Mouse (Mus musculus) NIH3T3 (cell line): ENCODE data around the gene Gm1123.
A peak's percentile ranks its signal among the peaks of the same experiment; 100 is the strongest.

Experiments used
- DNase-seq: peaks from one replicate; pipeline ENCODE4 v3.0.0-alpha.2; 2012; ENCODE audit warnings: low read depth

The Gm1123 gene

DNA sequence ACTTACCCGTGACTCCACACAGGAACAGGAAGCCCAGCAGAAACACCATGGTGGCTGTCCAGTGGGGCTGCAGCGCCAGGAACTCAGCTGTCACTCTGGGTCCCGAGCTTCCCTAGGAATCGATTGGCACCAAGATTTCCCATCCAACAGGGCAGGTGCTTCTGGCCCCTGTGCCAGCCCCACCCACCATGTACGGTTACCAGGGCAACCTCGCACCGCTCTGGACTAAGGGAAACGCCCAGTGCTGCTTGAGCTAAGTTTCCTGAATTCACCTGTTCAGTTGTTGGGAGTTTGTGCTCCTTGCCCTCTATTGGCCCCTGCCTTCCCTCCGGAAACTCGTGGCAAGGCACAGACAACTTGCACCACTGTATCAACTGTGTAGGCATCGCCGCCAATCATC, at the start of gene Gm1123:
Gm1123 (minus strand) TSS at position 141 of the 400 bp plus-strand sequence.
- no peak for DNase-seq

GRCm38 (mm10) chr9:99081718-99082117, 46.2 kb upstream of the Gm1123 start:
- no peak for DNase-seq

- DNase-seq, result no peak
These were observed 45.8 kb upstream of the Gm1123 start for GRCm38 (mm10) chr9:99081308-99081707.

DNA sequence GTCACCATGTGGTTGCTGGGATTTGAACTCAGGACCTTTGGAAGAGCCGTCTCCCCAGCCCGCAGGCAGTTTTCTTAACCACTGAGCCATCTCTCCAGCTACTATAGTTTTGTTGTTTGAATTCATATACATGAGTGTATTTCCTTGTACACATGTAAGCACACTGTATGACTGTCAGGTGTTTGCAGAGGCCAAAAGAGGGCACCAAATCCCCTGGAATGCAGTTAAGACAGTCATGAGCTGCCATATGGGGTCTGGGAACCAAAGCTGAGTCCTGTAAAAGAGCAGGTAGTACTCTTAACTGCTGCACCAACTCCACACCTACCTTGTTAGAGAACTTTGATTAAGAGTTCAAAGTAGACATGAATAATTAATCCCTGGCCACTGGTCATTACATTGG, 45.1 kb upstream of the Gm1123 start:
- DNase-seq, result no peak

- no peak for DNase-seq
These were observed 38.9 kb upstream of the Gm1123 start for GRCm38 (mm10) chr9:99074462-99074861.

GRCm38 (mm10) chr9:99072538-99072937, 37.0 kb upstream of the Gm1123 start:
- DNase-seq, result no peak

DNA sequence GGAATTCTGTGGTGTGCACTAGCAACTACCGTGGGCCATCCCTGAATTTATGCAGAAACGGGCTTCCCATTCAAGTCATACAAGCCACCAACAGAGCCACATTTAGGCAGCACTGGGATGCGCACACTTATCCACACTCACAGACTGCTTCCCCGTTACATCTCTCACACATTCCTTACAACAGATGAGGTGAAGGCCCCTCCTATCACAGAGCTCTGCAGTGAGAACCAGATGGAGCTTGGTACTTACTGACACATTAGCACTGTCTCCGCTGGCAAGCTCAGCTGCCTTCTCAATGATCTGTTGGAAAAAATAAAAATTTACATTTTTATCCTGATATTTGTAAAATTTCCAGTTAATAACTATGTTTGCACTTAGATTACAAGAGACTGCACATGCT, 29.8 kb upstream of the Gm1123 start:
- no peak for DNase-seq

DNA sequence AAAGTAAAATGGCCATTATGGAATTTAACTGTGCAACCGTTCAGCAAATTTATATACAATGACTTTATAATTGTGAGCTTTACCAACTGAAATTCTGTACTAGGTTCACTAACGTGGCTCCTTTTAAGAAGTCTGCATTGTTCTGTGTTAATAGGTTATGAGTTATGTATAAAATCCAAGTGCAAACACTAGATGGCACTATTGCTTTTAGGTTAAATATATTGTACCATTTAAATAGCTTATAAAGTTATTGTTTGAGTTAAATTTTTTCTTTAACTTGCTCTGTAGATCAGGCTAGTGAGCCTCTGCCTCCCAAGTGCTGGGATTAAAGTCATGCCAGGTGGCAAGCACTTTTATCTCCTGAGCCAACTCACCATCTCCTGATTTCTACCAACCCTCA, 28.7 kb upstream of the Gm1123 start:
- peak; percentile 78 for DNase-seq

- DNase-seq, result peak; percentile 86
These were observed 27.0 kb upstream of the Gm1123 start for GRCm38 (mm10) chr9:99062544-99062943.

DNA sequence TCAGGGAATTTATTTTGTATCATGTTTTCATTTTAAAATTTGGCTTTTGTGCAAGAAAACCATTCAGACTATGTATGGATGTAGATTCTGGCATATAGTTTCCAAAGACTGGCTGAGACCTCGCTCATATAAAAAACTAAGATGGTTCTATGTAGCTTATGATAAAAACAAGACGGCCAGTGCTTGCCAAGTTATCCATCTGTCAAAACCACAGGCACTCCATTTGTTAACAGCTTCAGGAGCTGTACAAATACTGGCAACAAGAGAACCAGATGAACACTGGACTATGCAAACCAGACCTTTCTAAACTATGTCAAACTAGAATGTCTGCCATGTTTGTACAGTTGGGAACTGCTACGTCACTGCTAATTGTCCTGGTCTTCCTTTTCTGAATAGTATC, 22.2 kb upstream of the Gm1123 start:
- DNase-seq, result peak; percentile 56

DNA sequence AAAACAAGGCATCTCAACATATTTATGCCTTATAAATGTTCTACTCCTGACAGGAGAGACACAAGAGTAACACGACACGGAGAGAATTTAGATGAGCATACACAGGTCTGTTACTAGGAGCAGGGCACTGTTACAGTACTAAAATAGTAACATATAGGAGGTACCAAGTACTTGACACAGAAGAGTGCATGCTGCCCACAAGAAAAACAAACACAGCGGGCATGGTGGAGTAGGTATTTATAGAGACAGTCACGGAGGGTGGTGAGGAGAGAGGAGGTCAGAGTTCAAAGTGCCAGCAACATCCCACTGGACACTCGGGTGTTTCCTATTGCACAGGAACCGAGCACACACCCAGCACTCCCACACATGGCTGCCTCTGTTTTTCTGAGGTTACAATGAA, 14.2 kb upstream of the Gm1123 start:
- no peak for DNase-seq

- DNase-seq, result peak; percentile 69
These were observed 13.3 kb upstream of the Gm1123 start for GRCm38 (mm10) chr9:99048724-99049250.

- no peak for DNase-seq
These were observed 9.2 kb upstream of the Gm1123 start for GRCm38 (mm10) chr9:99044761-99045160.

GRCm38 (mm10) chr9:99042641-99043040, 7.1 kb upstream of the Gm1123 start:
- no peak for DNase-seq

DNA sequence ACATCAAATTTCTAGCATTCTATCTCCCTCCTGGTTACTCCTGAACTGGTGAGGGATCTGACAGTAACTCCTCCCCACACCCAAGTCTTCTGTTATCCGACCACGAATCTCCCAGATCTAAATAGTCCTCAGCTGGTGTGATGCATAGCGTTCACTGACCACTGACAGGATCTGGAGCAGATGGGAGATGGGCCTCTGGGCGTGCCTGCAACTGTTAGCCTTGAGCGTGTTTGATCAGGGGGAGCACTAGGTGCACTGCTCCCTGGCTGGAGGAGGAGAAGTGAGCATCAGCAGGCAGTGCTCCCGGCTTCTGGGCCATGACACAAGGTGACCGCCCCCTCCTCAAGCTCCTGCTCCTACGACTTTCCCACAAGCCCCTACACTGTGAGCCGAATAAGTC, 6.5 kb upstream of the Gm1123 start:
- DNase-seq, result no peak

GRCm38 (mm10) chr9:99034111-99034510, 1.4 kb downstream of the Gm1123 start:
- no peak for DNase-seq

- DNase-seq, result no peak
These were observed 3.5 kb downstream of the Gm1123 start for GRCm38 (mm10) chr9:99032031-99032430.

- DNase-seq, result peak; percentile 9
These were observed 13.8 kb downstream of the Gm1123 start for GRCm38 (mm10) chr9:99021751-99022150.

GRCm38 (mm10) chr9:99021166-99021565, 14.3 kb downstream of the Gm1123 start:
- no peak for DNase-seq

GRCm38 (mm10) chr9:99017679-99018078, 17.8 kb downstream of the Gm1123 start:
- DNase-seq, result no peak

DNA sequence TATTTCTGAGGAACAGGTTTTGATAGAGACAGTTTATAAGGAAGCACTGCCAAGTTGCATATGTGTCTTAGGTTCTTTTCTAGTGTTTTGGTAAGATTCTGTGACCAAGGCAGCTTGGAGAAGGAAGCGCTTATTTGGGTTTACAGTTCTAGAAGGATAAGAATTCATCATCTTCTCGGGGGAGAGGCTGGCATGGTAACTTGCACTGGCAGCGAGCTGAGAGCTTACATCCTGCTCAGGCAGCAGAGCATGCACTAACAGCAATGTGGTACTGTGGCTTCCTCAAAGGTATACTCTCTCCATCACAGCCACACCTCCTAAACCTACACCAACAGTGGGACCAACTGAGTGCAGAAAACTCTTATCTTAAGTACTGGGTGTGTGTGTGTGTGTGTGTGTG, 18.8 kb downstream of the Gm1123 start:
- DNase-seq, result no peak

DNA sequence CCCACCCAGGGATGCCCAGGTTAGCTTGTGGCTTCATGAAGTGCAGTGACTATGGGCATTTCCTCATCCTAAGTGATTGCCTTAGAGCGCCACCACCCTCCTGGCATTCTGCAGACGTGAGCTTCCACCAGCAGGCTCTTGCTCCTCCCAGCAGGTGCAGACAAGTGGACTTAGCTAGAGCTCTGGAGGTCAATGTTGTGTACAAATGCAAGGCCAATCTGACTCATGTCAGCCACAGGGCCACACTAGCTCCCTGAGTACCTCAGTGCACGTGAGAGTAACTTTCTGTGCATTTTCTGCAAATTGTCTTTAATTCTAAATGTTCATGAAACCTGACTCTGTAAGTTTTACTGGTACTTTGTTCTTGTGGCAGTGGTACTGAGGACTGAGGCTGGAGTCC, 19.2 kb downstream of the Gm1123 start:
- DNase-seq, result no peak

- no peak for DNase-seq
These were observed 25.7 kb downstream of the Gm1123 start for GRCm38 (mm10) chr9:99009898-99010199.

DNA sequence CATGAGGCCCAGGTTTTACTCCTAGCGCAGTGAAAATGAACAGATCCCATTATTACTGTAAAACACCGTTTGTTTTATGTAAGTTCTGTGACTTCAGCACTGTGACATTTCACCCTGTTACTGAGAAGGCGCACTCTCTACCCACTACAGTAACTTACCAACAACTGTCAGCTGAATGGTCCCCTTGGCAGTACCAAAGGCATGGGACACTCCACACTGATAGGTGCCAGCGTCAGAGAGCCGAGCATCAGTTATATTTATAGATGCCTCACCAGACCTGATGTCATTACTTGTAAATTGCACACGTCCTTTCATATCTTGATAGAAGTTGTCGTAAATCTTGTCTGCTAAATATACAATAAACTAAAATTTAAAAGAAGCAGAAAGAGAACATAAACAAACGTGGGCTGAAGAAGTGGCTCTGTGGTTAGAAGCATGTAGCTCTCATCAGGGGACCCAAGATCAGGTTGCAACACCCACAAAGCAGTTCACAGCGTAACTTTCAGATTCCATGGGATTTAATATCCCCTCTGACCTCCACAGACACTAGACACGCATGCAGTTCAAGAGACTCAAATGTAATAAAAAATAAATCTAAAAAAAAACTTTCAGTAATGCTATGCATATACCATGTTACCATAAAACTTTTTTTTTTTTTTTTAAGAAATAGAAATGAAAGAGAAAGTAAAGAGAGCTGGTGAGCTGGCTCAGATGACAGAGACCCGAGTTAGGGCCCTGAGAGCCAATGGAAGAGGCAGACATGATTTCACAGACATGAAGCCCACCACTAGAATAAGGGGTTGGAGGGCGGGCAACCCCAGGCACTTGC, 26.2 kb downstream of the Gm1123 start:
- no peak for DNase-seq
